Mouse (Mus musculus) adipocyte (in vitro differentiated cells): ENCODE data around the gene Inpp4b.
"Not testable (repeated sequence)": the region's sequence is repeated elsewhere in the genome, so short reads cannot be mapped to it uniquely, and the experiment has no call there.

Source experiments
- DNase-seq: peaks from one replicate; pipeline ENCODE4 v3.0.0-alpha.2; 2016; ENCODE audit warnings: low spot score

Inpp4b gene

GRCm38 (mm10) chr8:81779440-81779839 lies 437.1 kb downstream of the Inpp4b start:
- no peak for DNase-seq

GRCm38 (mm10) chr8:81780166-81780565 lies 437.8 kb downstream of the Inpp4b start:
- no peak for DNase-seq

- no peak for DNase-seq
Measured at GRCm38 (mm10) chr8:81780921-81781675, 438.7 kb downstream of the Inpp4b start.

- DNase-seq, result no peak
Measured at GRCm38 (mm10) chr8:81782781-81783180, 440.4 kb downstream of the Inpp4b start.

- DNase-seq, result no peak
Measured at GRCm38 (mm10) chr8:81784775-81785174, 442.4 kb downstream of the Inpp4b start.

GRCm38 (mm10) chr8:81788498-81788897 lies 446.1 kb downstream of the Inpp4b start:
- DNase-seq, result no peak

- no peak for DNase-seq
Measured at GRCm38 (mm10) chr8:81792649-81793048, 450.3 kb downstream of the Inpp4b start.

- no peak for DNase-seq
Measured at GRCm38 (mm10) chr8:81798501-81798900, 456.1 kb downstream of the Inpp4b start.

- DNase-seq, result no peak
Measured at GRCm38 (mm10) chr8:81800792-81801191, 458.4 kb downstream of the Inpp4b start.

GRCm38 (mm10) chr8:81806797-81807196 lies 464.4 kb downstream of the Inpp4b start:
- DNase-seq, result peak; percentile 84

GRCm38 (mm10) chr8:81807578-81807977 lies 465.2 kb downstream of the Inpp4b start:
- no peak for DNase-seq

GRCm38 (mm10) chr8:81808406-81808805 lies 466.1 kb downstream of the Inpp4b start:
- no peak for DNase-seq

GRCm38 (mm10) chr8:81809414-81809813 lies 467.1 kb downstream of the Inpp4b start:
- not testable (repeated sequence) for DNase-seq

GRCm38 (mm10) chr8:81812051-81812751 lies 469.8 kb downstream of the Inpp4b start:
- peak; percentile 38 for DNase-seq

GRCm38 (mm10) chr8:81814742-81815141 lies 472.4 kb downstream of the Inpp4b start:
- DNase-seq, result no peak

- no peak for DNase-seq
Measured at GRCm38 (mm10) chr8:81815551-81815950, 473.2 kb downstream of the Inpp4b start.

- no peak for DNase-seq
Measured at GRCm38 (mm10) chr8:81823121-81823520, 480.8 kb downstream of the Inpp4b start.

GRCm38 (mm10) chr8:81824975-81825374 lies 482.6 kb downstream of the Inpp4b start:
- DNase-seq, result no peak

GRCm38 (mm10) chr8:81826406-81826805 lies 484.1 kb downstream of the Inpp4b start:
- peak; percentile 56 for DNase-seq

GRCm38 (mm10) chr8:81827306-81827913 lies 485.1 kb downstream of the Inpp4b start:
- DNase-seq, result no peak

- DNase-seq, result no peak
Measured at GRCm38 (mm10) chr8:81831430-81831829, 489.1 kb downstream of the Inpp4b start.

GRCm38 (mm10) chr8:81833852-81834251 lies 491.5 kb downstream of the Inpp4b start:
- DNase-seq, result no peak

- DNase-seq, result no peak
Measured at GRCm38 (mm10) chr8:81840512-81840911, 498.2 kb downstream of the Inpp4b start.
